Mouse (Mus musculus) retina, embryonic 14.5 days (tissue): Measurements from ENCODE around the gene Smim27.
A peak's percentile ranks its signal among the peaks of the same experiment; 100 is the strongest.
"Not testable (repeated sequence)": the region's sequence is repeated elsewhere in the genome, so short reads cannot be mapped to it uniquely, and the experiment has no call there.

Experiments used
- DNase-seq: peaks from one replicate; pipeline ENCODE4 v3.0.0-alpha.2; 2015; ENCODE audit warnings: low spot score

Gene Smim27

GRCm38 (mm10) chr4:40264321-40264720 lies 5.1 kb upstream of the Smim27 start:
- no peak for DNase-seq

- DNase-seq = no peak
Measured at GRCm38 (mm10) chr4:40267681-40268080, 1.7 kb upstream of the Smim27 start.

- peak; percentile 94 for DNase-seq
Measured at GRCm38 (mm10) chr4:40268204-40268813, 1.1 kb upstream of the Smim27 start.

- DNase-seq = no peak
Measured at GRCm38 (mm10) chr4:40268835-40269234, 544 bp upstream of the Smim27 start.

- no peak for DNase-seq
Measured at GRCm38 (mm10) chr4:40278880-40279275, 9.5 kb downstream of the Smim27 start.

DNA sequence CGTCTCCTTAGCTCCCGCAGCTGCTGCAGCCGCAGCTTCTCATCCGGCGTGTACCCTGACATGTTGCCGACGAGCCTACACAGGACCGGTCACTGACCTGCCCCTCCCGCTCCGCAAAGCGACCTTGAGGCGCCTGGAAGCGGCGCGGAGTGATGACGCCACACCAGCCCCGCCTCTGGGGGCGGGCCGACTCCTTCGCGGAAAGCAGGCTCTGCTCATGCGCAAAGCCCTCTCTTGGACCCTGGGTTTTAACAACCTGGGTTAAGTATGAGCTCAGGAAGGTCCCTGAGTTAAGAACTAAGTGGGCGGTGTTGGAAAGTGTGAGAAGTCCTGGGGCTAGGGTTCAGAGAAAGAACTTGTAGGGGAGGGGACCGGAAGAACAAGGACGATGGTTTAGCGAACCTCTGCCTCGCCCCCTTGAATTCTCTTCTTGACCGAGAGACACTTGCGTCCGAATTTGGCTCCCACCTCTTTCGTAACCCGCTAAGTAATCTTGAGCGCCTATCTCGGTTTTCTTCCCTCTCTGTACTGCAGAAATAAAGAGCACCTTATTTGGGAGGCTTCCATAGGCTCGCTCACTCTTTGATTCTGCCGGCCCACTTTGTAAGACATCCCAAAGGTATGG lies 10.0 kb downstream of the Smim27 start, which contains the start of gene Ndufb6:
Ndufb6 (minus strand) TSS at position 146 of the 625 bp plus-strand sequence.
- DNase-seq = peak; percentile 98

DNA sequence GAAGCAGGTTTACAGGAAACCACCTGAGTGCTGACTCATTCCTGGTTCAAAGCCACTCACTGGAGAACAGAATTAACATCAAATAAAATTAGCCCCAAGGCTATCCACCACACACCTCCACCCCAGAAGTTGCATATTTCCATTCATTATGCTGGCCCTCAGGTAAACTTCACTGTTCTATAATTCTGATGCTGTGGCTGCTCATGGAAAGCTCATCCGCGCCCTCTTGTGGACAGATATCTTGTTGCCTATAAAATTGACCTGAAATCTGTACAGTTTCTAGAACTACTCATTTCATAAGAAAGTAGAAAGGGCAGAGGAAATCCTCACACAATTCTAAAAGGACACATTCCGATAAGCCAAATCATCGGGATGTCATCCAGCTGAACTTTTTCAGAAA lies 16.2 kb downstream of the Smim27 start:
- peak; percentile 86 for DNase-seq

DNA sequence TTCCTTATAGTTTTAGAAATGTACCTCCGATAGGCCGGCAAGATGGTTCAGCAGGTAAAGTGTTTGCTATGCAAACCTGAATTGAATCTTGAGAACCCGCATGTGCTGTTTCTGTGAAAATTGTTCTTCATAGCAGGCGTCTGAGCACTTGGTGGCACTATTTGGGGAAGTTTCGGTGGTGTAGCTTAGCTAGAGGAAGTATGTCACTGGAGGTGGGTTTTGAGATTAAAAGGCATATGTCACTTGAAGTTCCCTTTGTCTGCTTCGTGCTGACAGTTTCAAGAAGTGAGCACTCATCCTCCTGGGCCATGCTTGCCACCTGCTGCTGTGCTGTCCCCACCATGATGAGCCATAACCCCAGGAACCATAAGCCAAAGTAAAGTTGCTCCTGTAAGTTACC lies 18.0 kb downstream of the Smim27 start:
- no peak for DNase-seq

- no peak for DNase-seq
Measured at GRCm38 (mm10) chr4:40289046-40289445, 19.7 kb downstream of the Smim27 start.

GRCm38 (mm10) chr4:40291511-40291910 lies 22.1 kb downstream of the Smim27 start:
- DNase-seq = not testable (repeated sequence)

- DNase-seq = no peak
Measured at GRCm38 (mm10) chr4:40299169-40299568, 29.8 kb downstream of the Smim27 start.

DNA sequence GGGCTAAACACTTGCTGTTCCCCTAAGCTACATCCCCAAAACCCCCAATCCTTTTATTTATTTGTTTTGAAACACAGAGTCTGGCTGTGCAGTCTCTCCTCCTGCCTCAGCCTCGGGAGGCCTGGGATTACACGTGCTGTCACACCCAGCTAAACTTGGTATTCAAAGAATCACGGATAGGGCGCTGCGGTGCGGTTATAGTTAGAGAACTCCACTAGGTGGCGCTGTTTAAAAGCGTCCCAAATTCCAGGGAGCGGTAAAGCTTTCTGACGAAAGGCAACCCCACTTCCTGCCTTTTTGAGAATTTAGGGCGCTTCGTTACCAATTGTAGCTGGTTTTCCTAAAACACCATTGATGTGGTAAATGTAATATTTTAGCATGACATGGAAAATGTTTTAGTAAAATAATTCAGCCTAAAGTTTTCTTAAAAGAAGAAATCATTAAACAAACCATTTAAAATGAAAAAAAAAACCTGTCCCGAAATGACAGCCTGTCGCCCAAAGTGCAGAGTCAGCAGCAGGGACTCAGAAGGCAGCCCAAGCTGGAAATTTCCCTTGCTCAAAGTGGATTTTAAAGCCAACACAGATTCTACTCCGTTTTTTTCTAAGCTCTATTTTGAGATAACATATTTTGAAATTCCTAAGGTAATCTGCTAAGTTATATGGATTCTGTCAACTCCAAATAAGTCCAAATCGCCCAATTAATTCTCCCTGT lies 31.9 kb downstream of the Smim27 start:
- DNase-seq = peak; percentile 96

DNA sequence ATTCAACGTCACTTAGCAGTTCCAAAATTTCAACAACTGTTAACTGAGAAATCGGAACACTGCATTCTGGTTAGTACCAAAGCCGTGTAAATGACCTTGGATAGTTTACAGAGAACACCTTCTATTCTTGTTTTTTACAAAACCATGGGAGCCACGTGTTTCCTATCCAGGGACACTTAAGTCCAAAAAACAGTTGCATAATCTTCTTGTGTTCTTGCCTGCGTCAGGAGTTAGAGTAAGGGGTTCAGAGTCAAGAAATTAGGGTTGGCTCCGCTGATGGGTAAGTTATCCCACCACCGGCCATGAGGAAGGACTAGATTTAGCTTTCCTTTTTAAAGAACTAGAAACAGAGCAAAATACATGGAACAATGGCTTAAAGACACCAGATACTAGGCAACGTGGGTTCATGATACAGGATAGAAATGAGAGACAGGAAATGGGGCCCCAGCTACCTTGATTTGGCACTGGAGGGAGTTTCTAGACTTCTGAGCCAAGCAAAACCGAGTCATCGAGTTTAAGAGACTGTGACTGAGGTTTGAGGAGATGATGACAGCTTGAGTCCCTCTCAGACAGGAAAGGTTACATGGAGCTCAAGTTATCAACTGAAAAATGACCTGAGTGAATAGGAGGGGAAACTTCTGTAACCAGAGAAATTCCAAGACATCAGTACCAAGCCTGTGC lies 33.2 kb downstream of the Smim27 start:
- no peak for DNase-seq

DNA sequence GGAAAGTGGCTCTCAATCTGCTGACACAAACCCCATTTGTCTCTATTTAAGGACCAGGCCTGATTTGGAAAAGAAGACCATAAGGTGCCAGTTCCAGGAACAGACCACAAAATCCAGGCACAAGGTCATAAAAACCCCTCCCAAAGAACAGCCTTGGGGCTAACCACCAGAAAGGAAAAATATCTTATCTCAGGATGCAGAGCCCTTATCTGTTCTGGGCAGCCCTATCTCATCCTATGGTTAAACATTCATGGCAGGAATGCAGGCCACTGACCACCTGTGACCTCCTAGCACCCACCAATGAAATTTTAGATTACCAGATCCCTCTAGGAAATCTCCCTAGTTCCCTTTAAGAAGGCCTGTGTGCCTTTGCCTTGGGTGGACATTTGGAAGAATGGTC lies 40.3 kb downstream of the Smim27 start:
- no peak for DNase-seq

- DNase-seq = peak; percentile 14
Measured at GRCm38 (mm10) chr4:40310796-40311383, 41.5 kb downstream of the Smim27 start.

- no peak for DNase-seq
Measured at GRCm38 (mm10) chr4:40312213-40312612, 42.8 kb downstream of the Smim27 start.

GRCm38 (mm10) chr4:40313026-40313425 lies 43.6 kb downstream of the Smim27 start:
- DNase-seq = no peak

DNA sequence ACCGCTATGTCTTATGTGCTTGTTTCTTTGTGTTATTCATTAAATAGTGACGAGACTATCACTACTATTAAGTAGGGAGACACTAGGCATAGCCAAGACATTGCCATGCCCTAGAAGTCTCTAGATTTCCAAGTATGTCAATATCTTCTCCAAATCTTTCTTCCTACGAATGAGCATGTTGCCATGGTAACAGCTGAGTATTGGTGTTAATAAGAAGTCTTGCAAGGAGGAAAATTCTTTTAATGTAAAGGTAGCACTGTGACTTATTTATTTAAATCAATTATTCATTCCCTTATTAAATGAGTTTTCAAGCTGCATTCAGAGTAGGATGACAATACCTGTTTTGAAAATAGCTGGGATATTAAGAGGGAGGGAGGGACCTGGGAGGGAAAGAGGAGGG lies 48.0 kb downstream of the Smim27 start:
- no peak for DNase-seq
